Mouse (Mus musculus) spleen, adult 2 months (tissue): ENCODE data around the gene Rmdn2. TPM values are rescaled to one million over a fixed set of nuclear protein-coding genes. Genes with fewer than 3 reads are reported as not detected.

ENCODE experiments used
- DNase-seq, 2 experiments: peaks; one replicate each; pipeline versions ENCODE4 v3.0.0 to v3.0.0-alpha.2; 2012 to 2021; ENCODE audit warnings: low spot score in 2 of 2, low read depth in 1 of 2
- H3K27ac ChIP-seq: fragments of 200-500 bp; 2 replicates; pipeline ENCODE4 v1.5.1; 2012; ENCODE audit warnings: low read length, inconsistent platforms; ENCODE audit not compliant: insufficient read depth
- H3K27me3 ChIP-seq: fragments of 200-500 bp; 2 replicates; pipeline ENCODE4 v1.6.1; 2012; ENCODE audit warnings: mild to moderate bottlenecking, moderate library complexity, low read length, inconsistent platforms; ENCODE audit not compliant: control insufficient read depth, insufficient read depth
- H3K36me3 ChIP-seq: fragments of 200-500 bp; 2 replicates; pipeline ENCODE4 v1.6.1; 2012; ENCODE audit warnings: mild to moderate bottlenecking, low read length, inconsistent platforms; ENCODE audit not compliant: control insufficient read depth, insufficient read depth
- H3K4me1 ChIP-seq: fragments of 200-500 bp; 2 replicates; pipeline ENCODE4 v1.6.1; 2011; ENCODE audit warnings: inconsistent platforms; ENCODE audit not compliant: control insufficient read depth, insufficient read depth, insufficient read length
- H3K4me3 ChIP-seq: fragments of 200-500 bp; 2 replicates; pipeline ENCODE4 v1.5.1; 2011; ENCODE audit warnings: mild to moderate bottlenecking, inconsistent platforms; ENCODE audit not compliant: insufficient read depth, insufficient read length; ENCODE audit errors: extremely low read depth
- CTCF ChIP-seq: fragments of 200-500 bp; IDR thresholded peaks from 2 replicates; pipeline ENCODE4 v1.5.1; 2011; ENCODE audit warnings: mild to moderate bottlenecking, inconsistent platforms; ENCODE audit not compliant: insufficient read depth, insufficient read length, insufficient replicate concordance; ENCODE audit errors: extremely low read depth
- POLR2A ChIP-seq: fragments of 200-500 bp; IDR thresholded peaks from 2 replicates; pipeline ENCODE4 v1.6.1; 2011; ENCODE audit warnings: low read depth, low read length, inconsistent platforms
- WGBS: fragments of 180-500 bp; shearing (Covaris S2); methylation state at CpG from one replicate; pipeline ENCODE4 v1.1.7; 2018; 5-methylcytosine and 5-hydroxymethylcytosine counted together
- polyA plus RNA-seq: library from polyadenylated mRNA; depleted of rRNA; stranded (reverse); fragments of >200 nt; gene quantifications from 2 replicates; pipeline ENCODE4 v1.2.3, GENCODE M21; 2012

Rmdn2 gene
- polyA plus RNA-seq, 1 experiment: 0.39 TPM

GRCm38 (mm10) chr17:79649893-79650292, 38.2 kb downstream of the Rmdn2 start:
- H3K4me3 ChIP-seq: no peak overlapping the region
- WGBS: 90% methylated on average over 4 of the region's 4 CpGs

GRCm38 (mm10) chr17:79650297-79650696, 38.6 kb downstream of the Rmdn2 start:
- Histone ChIP-seq H3K4me1 (no peaks in the 10 kb centered on the region), H3K4me3 (no peak overlapping the region), H3K36me3 (no peaks in the 10 kb centered on the region), H3K27me3 (no peaks in the 10 kb centered on the region), H3K27ac (no peak overlapping the region)
- TF ChIP-seq POLR2A: no peak
- TF ChIP-seq CTCF: no peak
- 92% methylated on average over 5 of the region's 5 CpGs for WGBS
- DNase-seq: no peak

More at GRCm38 (mm10) chr17:79649893-79650292, 38.2 kb downstream of the Rmdn2 start:
- TF ChIP-seq POLR2A (no peak), CTCF (no peak)
- no peaks in the 10 kb centered on the region for H3K36me3 ChIP-seq
- no peaks in the 10 kb centered on the region for H3K27me3 ChIP-seq
- H3K4me1 ChIP-seq: no peaks in the 10 kb centered on the region
- DNase-seq: no peak
- no peak overlapping the region for H3K27ac ChIP-seq

GRCm38 (mm10) chr17:79653171-79653570, 41.5 kb downstream of the Rmdn2 start:
- Histone ChIP-seq H3K27me3 (no peaks in the 10 kb centered on the region), H3K4me1 (no peaks in the 10 kb centered on the region), H3K36me3 (no peaks in the 10 kb centered on the region), H3K27ac (no peak overlapping the region), H3K4me3 (no peak overlapping the region)
- no peak for DNase-seq
- 86% methylated on average over 1 of the region's 1 CpGs for WGBS
- TF ChIP-seq CTCF: no peak
- TF ChIP-seq POLR2A: no peak

GRCm38 (mm10) chr17:79654187-79654586, 42.5 kb downstream of the Rmdn2 start:
- no peaks in the 10 kb centered on the region for H3K36me3 ChIP-seq
- WGBS: 93% methylated on average over 3 of the region's 3 CpGs
- TF ChIP-seq CTCF: no peak
- no peak for TF ChIP-seq POLR2A
- H3K4me1 ChIP-seq: no peaks in the 10 kb centered on the region
- no peak overlapping the region for H3K27ac ChIP-seq
- H3K4me3 ChIP-seq: no peak overlapping the region
- no peaks in the 10 kb centered on the region for H3K27me3 ChIP-seq
- no peak for DNase-seq

- 82% methylated on average over 9 of the region's 9 CpGs for WGBS
- H3K4me3 ChIP-seq: no peak overlapping the region
- H3K36me3 ChIP-seq: no peaks in the 10 kb centered on the region
- no peak for DNase-seq
- H3K27ac ChIP-seq: no peak overlapping the region
- TF ChIP-seq POLR2A: no peak
- no peak for TF ChIP-seq CTCF
- no peaks in the 10 kb centered on the region for H3K27me3 ChIP-seq
- no peaks in the 10 kb centered on the region for H3K4me1 ChIP-seq
These were observed 46.1 kb downstream of the Rmdn2 start for GRCm38 (mm10) chr17:79657785-79658184.

GRCm38 (mm10) chr17:79658452-79658851, 46.8 kb downstream of the Rmdn2 start:
- Histone ChIP-seq H3K27me3 (no peaks in the 10 kb centered on the region), H3K4me1 (no peaks in the 10 kb centered on the region), H3K36me3 (no peaks in the 10 kb centered on the region), H3K4me3 (no peak overlapping the region), H3K27ac (no peak overlapping the region)
- no peak for TF ChIP-seq POLR2A
- no peak for TF ChIP-seq CTCF
- no peak for DNase-seq
- 70% methylated on average over 3 of the region's 3 CpGs for WGBS

GRCm38 (mm10) chr17:79658863-79659262, 47.2 kb downstream of the Rmdn2 start:
- Histone ChIP-seq H3K36me3 (no peaks in the 10 kb centered on the region), H3K4me1 (no peaks in the 10 kb centered on the region), H3K27ac (no peak overlapping the region), H3K27me3 (no peaks in the 10 kb centered on the region), H3K4me3 (no peak overlapping the region)
- no peak for DNase-seq
- TF ChIP-seq POLR2A (no peak), CTCF (no peak)
- WGBS: 89% methylated on average over 8 of the region's 8 CpGs
